Mouse (Mus musculus) cerebellum, adult 9-11 months (tissue): Measurements from ENCODE around the gene Ncor1.
"Not testable (repeated sequence)": the region's sequence is repeated elsewhere in the genome, so short reads cannot be mapped to it uniquely, and the experiment has no call there.

Experiments
- DNase-seq: peaks from one replicate; pipeline ENCODE4 v3.0.0; 2022

Gene Ncor1

GRCm38 (mm10) chr11:62343002-62343401 is 115.3 kb downstream of the Ncor1 start:
- DNase-seq, result no peak

- no peak for DNase-seq
These were observed 126.1 kb downstream of the Ncor1 start for GRCm38 (mm10) chr11:62332228-62332627.

GRCm38 (mm10) chr11:62331141-62331540 is 127.2 kb downstream of the Ncor1 start:
- DNase-seq, result no peak

DNA sequence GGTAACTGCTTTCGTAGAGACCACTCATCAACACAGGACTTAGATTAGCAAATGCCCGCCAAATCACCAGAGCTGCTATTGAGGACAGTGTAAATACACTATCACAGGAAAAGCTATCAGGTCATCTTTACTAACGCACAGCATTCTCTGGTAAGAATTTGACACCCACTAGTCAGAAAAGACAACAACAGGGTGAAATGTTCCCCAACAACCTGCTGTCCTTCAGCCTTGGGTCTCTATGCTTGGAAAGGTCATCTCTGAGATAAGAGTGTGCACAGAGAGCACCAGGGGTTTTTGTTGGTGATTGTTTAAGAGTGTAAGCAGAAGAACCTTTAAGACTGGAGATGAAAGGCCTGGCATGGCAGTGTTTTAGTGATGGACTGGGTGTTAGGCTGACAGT is 134.7 kb downstream of the Ncor1 start:
- no peak for DNase-seq

GRCm38 (mm10) chr11:62320097-62320496 is 138.2 kb downstream of the Ncor1 start:
- no peak for DNase-seq

- peak; percentile 67 for DNase-seq
These were observed 140.6 kb downstream of the Ncor1 start for GRCm38 (mm10) chr11:62317746-62318145.

GRCm38 (mm10) chr11:62314984-62315383 is 143.4 kb downstream of the Ncor1 start:
- DNase-seq, result no peak

DNA sequence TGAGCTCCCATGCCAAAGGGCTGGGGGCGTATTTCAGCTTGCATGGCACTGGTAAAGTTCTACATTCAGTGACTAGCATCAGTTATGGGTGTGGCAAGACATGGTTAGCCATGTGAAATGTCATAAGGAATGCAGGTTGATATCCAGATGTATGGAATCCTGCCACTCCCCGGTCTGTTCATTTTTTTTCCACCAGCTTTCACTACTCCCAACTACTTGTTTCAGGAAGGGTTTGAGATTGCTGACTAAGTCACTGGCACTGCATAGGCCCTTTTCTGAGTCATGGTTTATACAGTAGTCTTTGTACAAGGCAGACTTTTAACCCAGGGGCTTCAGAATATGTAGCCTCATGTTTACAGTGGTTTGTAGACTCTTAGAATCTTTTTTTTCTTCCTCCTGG is 149.0 kb downstream of the Ncor1 start:
- no peak for DNase-seq

GRCm38 (mm10) chr11:62305866-62306265 is 152.5 kb downstream of the Ncor1 start:
- DNase-seq, result no peak

DNA sequence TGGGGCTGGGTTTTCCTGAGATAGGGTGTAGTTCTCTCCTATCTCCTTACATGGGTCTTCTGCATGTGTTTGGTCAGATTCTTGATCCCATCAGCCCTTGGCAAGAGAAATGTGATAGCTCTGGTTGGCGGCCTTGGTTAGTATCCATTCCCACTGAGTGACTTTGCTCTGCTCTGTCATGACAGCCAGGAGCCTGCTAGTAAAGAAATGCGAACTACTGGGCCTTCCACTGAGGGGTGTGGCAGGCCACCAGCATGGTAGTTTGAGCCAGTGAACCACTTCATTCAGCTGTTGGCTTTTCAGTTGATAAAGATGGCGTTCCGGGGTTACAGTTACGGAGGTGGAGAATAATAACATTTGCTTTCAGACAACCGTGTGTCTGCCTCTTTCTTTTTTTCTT is 159.5 kb downstream of the Ncor1 start:
- no peak for DNase-seq

DNA sequence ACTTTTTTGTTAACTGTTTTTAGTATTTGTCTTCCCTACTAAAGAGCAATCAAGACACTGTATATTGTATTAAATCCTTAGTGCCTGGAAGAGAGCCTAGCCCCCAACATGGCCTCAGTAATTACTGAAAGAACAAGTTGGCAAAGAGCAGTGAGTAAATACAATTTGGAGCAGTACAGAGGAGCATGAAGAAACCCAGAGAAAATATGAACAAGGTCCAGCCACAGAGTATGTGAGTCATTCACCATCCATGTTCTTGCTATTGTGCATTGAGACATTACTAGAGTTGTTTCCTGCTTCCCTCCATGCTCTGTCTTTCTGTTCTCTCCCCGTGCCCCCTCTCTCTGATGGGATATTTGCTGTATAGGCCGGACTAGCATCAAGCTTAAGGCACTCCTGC is 164.2 kb downstream of the Ncor1 start:
- DNase-seq, result no peak

DNA sequence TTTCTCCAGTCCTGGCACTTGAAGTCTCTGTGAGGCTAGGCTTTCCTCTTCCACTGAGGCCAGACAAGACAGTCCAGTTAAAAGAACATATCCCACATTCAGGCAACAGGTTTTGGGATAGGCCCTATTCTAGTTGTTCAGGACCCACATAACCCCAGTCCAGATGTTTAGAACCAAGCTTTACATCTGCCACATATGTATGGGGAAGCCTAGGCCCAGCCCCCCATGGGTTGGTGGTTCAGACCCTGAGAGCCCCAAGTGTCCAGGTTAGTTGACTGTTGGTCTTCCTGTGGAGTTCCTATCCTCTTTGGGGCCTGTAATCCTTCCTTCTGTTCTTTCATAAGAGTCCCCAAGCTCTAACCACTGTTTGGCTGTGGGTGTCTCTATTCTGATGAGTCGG is 170.6 kb downstream of the Ncor1 start:
- no peak for DNase-seq

DNA sequence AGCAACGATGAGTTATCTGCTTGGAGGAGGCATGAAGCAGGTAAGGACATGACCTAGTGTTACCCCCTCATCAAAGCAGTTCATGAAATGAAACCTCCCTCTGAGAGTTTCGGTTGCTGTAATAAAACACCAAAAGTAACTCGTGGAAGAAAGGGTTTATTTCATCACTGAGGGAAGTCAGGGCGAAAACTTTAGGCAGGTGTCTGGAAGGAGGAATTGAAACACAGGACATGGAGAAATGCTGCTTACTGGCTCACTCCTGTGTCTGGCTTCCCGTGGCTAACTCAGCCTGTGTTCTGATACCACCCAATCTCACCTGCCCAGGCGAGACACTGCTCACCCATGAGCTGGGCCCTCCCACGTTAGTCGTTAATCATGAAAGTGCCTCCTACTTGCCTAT is 173.3 kb downstream of the Ncor1 start:
- no peak for DNase-seq

DNA sequence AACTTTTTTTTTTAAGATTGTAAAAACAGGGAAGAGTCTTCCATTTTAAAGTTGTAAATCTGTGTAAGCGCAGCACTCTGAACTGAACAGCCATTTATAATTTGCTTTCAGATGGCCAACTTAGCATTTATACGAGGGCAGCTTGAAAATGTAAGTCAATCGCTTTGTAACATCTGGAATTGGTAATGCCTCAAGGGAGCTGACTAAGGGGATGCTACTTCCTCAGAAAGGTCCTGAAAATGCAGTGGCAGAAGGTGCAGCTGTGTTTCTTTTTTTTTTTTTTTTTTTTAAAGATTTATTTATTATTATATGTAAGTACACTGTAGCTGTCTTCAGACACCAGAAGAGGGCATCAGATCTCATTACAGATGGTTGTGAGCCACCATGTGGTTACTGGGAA is 174.3 kb downstream of the Ncor1 start:
- not testable (repeated sequence) for DNase-seq

DNA sequence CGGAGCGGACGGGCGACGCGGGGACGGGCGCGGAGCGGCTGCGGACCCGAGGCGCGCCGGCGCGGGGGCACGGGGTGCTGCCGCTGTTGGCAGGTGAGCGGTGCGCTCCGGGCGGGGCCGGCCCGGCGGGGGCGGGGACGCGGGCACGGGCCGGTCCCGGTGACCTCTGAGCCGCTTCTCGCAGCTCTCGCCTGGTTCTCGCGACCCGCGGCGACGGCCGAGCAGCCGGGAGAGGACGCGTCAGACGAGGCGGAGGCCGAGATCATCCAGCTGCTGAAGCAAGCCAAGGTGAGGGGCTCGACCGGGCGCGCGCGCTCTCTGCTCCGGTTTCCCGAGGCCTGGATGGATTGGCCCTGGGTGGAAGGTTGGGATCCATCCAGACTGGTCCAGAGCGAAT is 176.7 kb downstream of the Ncor1 start:
- DNase-seq, result no peak

GRCm38 (mm10) chr11:62280675-62281600 is 177.4 kb downstream of the Ncor1 start, which contains the start of the genes Zswim7 and Ttc19:
Zswim7 (minus strand) TSS chr11:62281375.
Ttc19 (plus strand) TSS chr11:62281473.
- peak; percentile 92 for DNase-seq

- DNase-seq, result peak; percentile 25
These were observed 180.3 kb downstream of the Ncor1 start for GRCm38 (mm10) chr11:62278027-62278426.

DNA sequence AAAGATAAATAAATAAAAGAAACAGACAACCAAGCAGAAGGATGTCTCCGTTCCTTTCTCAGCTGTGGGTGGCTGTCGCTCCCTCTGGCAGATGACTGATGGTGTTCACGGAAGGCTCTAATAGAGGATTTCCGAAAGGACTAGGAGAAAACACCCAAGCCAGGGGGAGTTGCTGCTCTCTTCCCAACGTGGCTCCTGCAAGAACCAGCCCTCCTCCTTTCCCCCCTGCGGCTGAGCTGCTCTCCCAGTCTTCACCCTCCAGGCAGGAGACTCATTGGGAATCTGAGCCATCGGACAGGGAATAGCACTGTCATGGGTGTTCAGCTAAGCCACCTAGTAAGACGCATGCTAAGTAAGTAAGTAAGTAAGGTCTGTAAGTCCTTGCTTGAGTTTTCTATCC is 181.3 kb downstream of the Ncor1 start:
- no peak for DNase-seq

DNA sequence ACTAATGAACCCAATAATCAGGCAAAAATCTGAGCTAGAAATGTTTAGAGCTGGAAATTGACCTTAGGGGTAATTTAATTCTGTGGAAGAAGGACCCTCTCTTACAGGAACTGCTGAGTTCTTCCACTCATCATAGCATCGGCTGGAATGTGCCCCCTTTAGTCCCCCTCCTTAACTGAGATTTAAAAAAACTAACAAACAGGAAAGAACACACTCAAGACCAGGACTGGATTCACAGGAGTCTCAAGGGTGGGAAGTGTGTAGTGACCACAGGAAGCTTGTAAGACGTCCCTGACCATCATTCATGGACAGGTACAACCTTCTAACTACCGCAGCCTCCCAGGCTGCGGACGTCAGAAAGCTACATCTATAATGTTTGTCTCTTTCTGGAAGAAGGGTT is 187.5 kb downstream of the Ncor1 start:
- DNase-seq, result no peak

GRCm38 (mm10) chr11:62269097-62269496 is 189.2 kb downstream of the Ncor1 start:
- DNase-seq, result no peak

- DNase-seq, result no peak
These were observed 190.0 kb downstream of the Ncor1 start for GRCm38 (mm10) chr11:62268381-62268780.

- DNase-seq, result no peak
These were observed 191.7 kb downstream of the Ncor1 start for GRCm38 (mm10) chr11:62266466-62267214.
